Mouse (Mus musculus): ENCODE results near the gene Nudt13. TPM values are rescaled to one million over a fixed set of nuclear protein-coding genes. Genes with fewer than 3 reads are reported as not detected.

Gene Nudt13
- total RNA-seq (2023; ENCODE audit: inconsistent age), result 19.7 to 26.7 TPM (median 25.4 TPM) in 4 replicates

GRCm38 (mm10) chr14:20294117-20294892 lies at the start of gene Nudt13:
Gene Nudt13, plus strand, starts transcription at chr14:20294697.

GRCm38 (mm10) chr14:20269082-20269809 lies 25.3 kb upstream of the Nudt13 start, which contains the start of gene Kcnk16:
Gene Kcnk16, minus strand, starts transcription at chr14:20269199.

GRCm38 (mm10) chr14:20347991-20348541 lies 53.6 kb downstream of the Nudt13 start, which contains the start of the genes Ecd and Fam149b:
Gene Ecd, minus strand, starts transcription at chr14:20348121.
Gene Fam149b, plus strand, starts transcription at chr14:20348162.

Other genes with a start within 250 kb of the Nudt13 start
- 3.6 to 5.7 TPM (median 4.6 TPM) in 4 replicates for gene Saysd1, start 156.2 kb upstream of the Nudt13 start, total RNA-seq (2023; ENCODE audit: inconsistent age)
- gene Kcnk5, start 112.9 kb upstream of the Nudt13 start, total RNA-seq (2023; ENCODE audit: inconsistent age), result 19.5 to 22.1 TPM (median 21.5 TPM) in 4 replicates
- not detected in 4 replicates for gene Kcnk16, start 25.5 kb upstream of the Nudt13 start, total RNA-seq (2023; ENCODE audit: inconsistent age)
- 48.4 to 50.7 TPM (median 49.4 TPM) in 4 replicates for gene Ecd, start 53.4 kb downstream of the Nudt13 start, total RNA-seq (2023; ENCODE audit: inconsistent age)
- 32.7 to 40.9 TPM (median 37.8 TPM) in 4 replicates for gene Fam149b, start 53.5 kb downstream of the Nudt13 start, total RNA-seq (2023; ENCODE audit: inconsistent age)
- 71.4 to 100 TPM (median 83.0 TPM) in 4 replicates for gene Dnajc9, start 94.2 kb downstream of the Nudt13 start, total RNA-seq (2023; ENCODE audit: inconsistent age)
- 37.0 to 48.3 TPM (median 37.6 TPM) in 4 replicates for gene Mrps16, start 98.9 kb downstream of the Nudt13 start, total RNA-seq (2023; ENCODE audit: inconsistent age)
- 0.22 to 0.60 TPM in 2 of 4 replicates, not detected in the others for gene Cfap70, start 157.5 kb downstream of the Nudt13 start, total RNA-seq (2023; ENCODE audit: inconsistent age)
- gene Anxa7, start 185.4 kb downstream of the Nudt13 start, total RNA-seq (2023; ENCODE audit: inconsistent age), result 44.5 to 58.3 TPM (median 51.4 TPM) in 4 replicates
- 3.6 to 5.4 TPM (median 4.4 TPM) in 4 replicates for gene Mss51, start 202.2 kb downstream of the Nudt13 start, total RNA-seq (2023; ENCODE audit: inconsistent age)

Measured in B cell, adult (primary cell).